Mouse (Mus musculus) spleen, postnatal 10 days (tissue): ENCODE results near the gene Angptl8.
"Not testable (repeated sequence)": the region's sequence is repeated elsewhere in the genome, so short reads cannot be mapped to it uniquely, and the experiment has no call there.

Experiments used
- DNase-seq, 2 experiments: peaks; one replicate each; pipeline ENCODE4 v3.0.0; 2021 to 2022; ENCODE audit warnings: low spot score in 2 of 2

The Angptl8 gene

DNA sequence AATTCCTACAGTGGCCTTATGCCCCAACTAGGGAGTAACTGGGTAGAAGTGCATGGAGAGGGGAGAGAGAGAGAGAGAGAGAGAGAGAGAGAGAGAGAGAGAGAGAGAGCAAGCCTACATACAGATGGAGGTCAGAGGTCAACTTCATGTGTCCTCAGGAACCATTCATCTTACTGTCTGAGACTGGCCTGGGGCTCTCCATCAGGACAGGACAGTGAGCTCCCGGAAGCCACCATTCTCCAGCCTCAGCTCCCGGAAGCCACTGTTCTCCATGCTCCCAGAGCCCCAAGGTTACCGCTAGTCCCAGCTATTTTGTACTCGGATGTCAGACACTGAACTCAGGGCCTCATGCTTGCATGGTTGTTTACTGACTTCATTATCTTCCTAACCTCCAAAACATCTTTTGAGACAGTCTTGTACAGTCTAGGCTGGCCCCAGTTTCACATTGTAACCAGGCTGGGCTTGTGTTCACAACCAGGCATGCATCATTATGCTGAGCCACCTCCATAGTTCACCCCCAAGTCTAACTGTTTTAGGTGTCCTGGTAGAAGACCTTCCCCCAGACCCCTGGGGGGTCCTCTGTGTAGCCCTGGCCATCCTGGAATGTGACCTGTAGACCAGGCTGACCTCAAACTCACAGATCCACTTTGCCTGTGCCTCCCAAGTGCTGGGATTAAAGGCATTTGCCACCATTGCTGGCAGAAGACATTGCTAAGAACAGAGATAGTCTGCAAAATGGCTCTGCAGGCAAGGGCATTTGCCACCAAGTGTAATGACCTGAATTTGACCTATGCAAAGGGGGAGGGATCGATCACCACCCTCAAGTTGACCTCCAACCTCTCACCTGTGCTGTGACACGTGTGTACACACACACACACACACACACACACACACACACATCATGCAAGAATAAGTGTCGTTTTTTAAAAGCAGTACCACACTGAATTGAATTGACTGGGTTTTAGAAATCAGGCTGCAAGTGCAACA is 14.7 kb downstream of the Angptl8 start:
- no peak for DNase-seq

DNA sequence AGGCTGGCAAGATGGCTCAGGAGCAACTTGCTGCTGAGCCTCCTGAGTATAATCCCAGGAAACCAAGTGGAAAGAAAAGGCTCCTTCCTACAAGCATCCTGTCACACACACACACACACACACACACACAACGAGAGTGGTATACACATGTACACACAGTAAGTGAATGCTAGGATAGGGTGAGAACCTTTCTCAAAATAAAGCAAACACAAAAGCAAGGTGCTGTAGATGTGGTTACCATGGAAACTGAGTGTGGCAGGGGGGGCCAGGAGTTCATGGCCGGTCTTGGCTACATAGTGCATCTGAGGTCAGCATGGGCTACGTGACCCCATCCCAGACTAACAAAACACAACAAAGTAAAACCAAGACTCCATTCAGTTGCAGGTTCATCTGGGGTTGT is 15.8 kb downstream of the Angptl8 start:
- DNase-seq = no peak

DNA sequence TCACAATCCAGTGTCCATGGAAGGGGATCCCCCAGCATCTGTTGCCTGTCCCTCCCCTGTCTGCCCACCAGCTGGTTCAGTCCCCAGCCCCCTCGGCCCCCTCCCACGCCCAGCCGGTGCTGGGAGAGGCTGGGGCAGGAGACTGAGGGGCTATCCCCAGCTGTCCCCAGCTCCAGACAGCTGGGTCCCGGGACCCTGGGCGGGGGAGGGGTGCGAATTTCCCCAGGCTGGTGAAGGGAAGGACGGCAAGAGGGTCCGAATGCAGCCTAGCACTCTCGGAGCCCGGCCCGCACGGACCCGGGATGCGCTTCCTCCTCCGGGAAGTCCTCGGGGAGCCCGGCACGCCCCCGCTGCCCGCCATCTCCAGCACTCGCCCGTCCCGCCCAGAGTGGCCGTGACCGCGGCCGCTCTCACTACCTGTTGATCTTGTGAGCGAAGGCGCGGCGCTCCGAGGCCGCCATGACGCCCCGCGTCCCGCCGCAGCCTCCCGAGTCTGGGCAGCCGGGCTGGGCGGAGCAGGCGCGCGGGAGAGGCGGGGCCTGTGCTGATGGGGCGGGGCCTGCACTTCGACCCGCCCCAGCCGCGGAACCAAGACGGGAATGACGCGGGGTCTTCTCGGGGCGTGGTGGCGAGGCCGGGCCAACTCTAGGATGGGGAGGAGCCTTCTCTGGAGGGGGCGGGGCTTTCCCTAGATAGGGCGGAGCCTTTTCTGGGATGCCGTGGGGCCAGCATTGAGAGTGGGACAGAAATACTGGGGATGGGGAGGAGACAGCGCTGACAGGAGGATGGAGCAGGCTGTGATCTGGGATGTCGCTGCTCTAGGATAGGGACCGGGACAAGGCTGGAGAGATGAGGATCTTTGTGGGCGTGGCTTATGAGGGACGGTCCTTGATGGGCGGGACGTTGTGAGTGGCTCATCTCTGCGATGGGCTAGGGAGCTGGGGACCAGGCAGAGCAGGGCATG is 17.1 kb downstream of the Angptl8 start, which contains the start of gene Dock6:
Gene Dock6, minus strand, starts transcription at position 508 of the 964 bp plus-strand sequence.
- DNase-seq = peak; percentile 60 to 84

DNA sequence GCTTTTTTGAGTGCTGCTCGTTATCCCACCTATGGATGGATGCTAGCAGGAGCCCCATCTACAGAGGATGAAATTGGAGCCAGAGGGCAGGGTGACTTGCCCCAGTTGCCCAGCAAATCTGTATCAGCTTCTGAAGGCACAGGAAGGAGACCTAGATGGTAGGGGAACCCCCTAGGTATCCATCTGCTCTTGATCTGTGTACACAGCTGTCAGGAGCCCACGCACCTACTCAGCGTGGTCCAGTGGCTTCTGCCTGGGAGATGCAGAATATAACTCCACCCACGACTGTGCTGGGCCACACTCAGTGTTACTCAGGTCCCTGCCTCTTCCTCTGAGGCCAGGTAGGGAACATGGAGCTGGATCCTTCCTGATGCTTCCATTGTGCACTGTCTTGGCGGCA is 18.7 kb downstream of the Angptl8 start:
- DNase-seq = no peak

DNA sequence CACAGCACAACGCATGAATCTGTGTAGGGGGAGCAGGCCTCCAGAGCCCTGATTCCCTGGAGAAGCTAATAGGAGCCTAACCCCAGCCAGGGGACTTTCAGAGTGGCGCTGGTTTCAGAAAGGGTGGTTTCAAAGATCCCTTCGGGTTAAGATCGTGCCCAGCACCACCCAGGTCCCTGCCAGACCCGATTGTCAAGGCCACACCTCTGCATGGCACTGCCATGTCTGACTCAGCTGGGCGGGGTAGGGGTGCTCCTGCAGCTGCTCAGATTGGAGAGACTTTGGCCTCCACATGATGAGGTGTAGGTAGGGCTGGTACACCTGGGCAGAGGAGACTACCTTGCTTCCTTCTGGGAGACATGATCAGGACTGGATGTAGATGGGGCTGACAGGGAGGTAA is 19.6 kb downstream of the Angptl8 start:
- DNase-seq = no peak

DNA sequence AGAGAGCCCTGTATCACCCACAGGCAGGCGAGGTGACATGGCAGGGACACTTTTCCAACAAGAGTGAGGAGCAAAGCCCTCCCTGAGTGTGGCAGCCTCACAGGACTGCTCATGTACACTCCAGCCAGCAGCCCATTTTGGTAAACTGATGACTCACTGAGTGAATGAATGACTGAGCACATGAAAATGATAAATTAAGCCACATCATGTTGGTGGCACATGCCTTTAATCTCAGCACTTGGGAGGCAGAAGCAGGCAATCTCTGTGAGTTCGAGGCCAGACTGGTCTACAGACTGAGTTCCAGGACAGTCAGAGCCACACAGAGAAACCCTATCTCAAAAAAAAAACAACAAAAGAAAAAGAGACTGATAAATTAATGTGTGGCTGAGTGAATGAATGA is 22.2 kb downstream of the Angptl8 start:
- DNase-seq = no peak

DNA sequence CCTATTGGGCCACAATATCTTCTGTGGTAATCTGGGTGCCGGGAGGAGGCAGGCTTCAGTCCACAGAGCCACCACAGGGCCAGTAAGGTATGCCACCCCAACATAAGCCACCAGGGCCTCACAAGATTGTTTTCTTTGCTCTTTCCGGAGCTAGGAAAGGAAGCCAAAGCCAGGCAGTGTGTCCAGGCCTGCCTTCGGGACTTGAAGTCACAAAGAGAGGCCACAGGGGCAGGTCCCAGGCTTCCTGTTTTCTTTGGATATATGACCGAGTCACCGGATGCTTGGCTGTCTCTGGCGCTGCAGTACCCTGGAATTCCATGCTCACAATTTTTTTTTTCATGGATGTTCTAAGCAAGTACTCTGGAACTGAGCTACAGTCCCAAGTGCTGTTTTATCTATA is 22.8 kb downstream of the Angptl8 start:
- DNase-seq = no peak

DNA sequence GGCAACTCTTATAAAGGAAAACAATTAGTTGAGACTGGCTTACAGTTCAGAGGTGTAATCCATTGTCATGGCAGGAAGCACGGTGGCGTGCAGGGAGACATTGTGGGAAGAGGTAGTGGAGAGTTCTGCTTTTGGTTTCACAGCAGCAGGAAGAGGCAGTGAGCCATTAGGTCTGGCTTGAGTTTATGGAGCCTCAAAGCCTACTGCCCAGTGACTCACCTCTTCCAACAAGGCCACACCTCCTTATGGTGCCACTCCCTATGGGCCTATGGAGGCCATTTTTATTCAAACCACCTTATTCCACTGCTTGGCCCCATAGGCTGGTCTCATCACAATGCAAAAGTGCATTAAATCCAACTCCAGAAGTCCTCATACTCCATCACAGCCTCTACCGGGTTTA is 24.3 kb downstream of the Angptl8 start:
- no peak for DNase-seq

DNA sequence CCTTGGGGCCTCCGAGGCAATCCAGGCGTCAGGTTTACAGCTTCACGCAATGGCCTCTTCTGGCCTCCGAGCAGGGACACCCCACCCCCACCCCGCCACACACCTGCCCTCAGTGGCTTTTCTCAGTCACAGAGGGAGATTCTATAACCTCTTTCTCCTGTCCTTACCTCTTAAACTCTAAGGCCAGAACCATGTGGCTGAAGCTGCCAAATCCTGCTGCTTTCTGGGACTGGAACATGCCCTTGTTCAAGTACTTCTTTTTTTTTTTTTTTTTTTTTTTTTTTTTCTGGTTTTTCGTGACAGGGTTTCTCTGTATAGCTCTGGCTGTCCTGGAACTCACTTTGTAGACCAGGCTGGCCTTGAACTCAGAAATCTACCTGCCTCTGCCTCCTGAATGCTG is 25.0 kb downstream of the Angptl8 start:
- not testable (repeated sequence) for DNase-seq

DNA sequence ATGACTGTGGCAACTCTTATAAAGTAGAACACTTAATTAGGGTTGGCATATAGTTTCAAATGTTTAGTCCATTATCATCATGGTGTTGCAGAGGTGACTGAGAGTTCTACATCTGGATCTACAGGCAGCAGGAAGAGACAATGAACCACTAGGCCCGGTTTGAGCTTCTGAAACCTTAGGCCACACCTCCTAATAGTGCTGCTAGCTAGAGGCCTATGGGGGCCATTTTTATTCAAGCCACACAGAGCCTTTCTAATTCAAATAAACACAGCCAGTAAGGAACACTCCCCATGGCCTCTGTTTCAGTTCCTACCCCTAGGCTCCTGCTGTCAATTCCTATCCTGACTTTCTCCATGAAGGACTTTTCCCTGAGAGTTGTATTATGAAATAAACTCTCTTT is 26.9 kb downstream of the Angptl8 start:
- no peak for DNase-seq

DNA sequence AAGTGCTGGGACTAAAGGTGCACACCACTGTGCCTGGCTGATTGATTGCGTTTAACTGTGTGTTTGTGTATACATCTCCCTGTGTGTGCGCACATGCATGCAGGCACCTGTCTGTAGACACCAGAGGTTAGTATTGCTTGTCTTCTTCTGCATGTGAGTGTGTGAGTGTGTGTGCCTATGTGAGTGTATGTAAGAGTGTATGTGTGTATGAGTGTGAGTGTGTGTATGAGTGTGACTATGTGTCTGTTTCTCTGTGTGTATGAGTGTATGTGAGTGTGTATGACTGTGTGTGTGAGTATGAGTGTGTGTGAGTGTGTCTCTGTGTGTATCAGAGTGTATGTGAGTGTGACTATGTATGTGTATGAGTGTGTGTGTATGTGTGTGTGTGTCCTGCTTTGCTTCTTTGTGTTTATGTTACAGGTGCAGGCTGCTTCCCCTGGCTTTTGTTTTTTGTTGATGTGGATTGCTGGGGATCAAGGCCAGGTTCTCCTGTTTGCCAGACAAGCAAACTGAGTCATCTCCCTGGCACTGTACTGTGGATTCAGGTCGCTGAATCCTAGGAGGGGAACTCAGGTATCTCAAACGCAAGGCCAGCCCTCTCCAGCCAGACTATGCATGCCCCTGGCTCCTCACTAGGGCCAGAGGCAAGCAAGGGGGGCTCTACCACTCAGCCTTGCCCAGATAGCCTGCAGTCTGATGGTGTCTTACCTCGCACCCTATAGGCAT is 30.5 kb downstream of the Angptl8 start:
- no peak for DNase-seq

DNA sequence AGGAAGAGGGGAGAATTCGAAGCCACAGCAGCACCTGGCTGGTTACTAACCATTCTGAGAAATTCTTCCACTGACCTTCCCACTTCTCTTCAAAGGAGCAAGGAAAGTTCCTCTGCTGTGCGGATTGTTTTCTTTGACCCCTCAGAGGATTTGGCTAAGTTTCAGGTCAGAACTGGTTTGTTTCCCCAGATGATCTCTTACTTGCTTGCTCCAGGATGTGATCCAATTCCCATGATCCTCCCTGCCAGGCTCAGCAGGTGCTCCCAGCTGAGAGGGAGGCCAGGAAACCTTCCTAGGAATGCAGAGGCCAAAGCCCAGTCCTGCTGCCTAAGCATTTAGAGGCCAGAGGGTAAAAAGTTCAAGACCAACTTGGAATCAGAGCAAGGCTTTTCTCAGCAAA is 31.3 kb downstream of the Angptl8 start:
- no peak for DNase-seq

DNA sequence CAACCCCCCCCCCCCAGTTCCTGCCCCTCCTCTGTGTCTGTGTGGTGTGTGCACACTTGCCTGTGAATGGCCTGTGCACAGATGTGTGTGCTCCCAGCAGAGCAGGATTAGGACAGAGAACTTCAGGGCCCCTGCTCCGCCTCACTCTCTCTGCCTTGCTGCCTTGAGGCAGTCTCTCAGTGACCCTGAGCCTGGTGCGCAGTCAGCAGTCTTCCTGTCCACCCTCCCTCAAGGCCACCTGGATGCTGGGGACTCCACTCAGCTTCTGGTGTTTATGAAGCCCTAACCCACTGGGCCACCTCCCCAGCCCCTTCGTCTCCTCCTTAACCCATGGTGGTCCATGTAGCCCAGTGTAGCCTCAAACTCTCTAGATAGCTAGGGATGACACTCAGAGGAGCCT is 32.4 kb downstream of the Angptl8 start:
- DNase-seq = no peak

DNA sequence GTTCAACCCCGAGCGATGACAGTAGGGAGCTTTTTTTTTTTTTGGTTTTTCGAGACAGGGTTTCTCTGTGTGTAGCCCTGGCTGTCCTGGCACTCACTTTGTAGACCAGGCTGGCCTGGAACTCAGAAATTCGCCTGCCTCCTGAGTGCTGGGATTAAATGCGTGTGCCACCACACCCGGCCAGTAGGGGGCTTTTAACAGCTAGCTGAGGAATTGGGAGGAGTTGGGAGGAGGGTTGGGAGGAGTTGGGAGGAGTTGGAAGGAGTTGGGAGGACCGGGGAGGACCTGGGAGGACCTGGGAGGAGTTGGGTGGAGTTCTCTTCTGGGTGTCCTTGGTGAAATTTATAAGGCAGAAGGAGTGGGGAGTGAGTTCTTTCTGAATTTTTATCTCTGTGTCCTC is 34.0 kb downstream of the Angptl8 start:
- peak; percentile 29 to 67 for DNase-seq

DNA sequence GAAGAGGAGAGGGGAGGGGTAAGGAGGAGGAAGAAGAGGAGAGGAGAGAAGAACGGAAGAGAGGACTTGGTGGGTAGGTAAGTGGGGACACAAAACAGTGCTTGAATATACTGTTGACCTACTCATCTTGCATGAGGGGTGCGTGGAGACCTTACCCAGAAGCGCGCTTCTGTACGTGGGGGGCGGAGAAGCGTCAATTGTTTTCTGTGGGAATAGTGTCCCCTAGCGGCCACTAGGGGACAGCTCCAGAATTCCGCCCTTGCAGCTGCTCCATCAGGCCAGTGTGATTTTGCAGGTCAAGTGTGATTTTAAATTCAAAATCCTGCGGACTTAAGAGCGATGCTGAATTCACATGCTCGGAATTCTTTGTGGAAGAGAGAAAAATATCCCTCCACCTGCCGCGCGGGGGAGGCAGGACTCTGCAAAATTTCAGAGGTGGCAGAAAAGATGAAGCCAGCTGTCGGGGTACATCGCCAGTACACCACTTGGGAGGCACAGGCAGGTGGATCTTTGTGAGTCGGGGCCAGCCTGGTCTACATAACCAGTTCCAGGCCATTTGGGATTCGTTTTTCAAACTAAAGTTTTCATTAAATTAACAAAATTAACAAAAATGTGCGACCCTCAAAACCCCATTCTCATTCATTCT is 35.7 kb downstream of the Angptl8 start:
- DNase-seq = peak in 1 of 2 experiments; percentile 60

DNA sequence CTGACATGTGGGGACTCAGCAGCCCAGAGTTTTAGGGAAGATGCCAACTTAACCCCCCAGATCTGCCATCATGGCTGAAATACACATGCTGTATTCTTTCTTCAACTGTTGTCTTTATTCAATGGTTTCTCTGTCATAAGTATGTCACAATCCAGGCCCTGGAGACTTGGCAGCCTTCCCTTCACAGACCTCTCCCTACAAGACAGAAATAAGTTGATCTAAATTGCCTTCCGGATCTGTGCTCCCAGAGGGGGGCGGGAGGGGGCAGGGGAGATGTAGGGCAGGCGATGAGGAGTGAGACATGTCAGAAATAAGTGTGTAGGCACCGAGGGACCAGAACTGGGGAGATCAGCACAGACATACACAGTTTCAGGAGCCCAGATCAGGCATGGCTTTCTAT is 36.9 kb downstream of the Angptl8 start:
- no peak for DNase-seq

DNA sequence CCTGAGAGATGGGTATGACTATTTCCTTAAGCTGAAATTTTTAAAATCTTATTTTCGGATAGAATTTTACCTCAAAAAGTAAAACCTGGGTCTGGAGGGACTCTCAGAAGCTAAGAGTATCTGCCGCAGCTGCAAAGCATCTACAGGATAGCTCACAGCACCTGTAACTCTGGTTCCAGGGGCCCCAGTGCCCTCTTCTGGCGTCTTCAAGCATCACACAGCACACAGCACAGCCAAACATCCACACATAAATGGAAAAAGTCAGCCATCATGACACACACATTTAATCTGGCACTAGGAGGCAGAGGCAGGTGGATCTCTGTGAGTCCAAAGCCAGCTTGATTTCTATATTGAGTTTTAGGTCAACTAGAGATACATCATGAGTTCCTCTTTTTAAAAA is 41.3 kb downstream of the Angptl8 start:
- DNase-seq = no peak
